Mouse (Mus musculus) spleen, adult 2 months (tissue): ENCODE measurements around the gene Htr1a.

ENCODE experiments used
- CTCF ChIP-seq: fragments of 200-500 bp; IDR thresholded peaks from 2 replicates; pipeline ENCODE4 v1.5.1; 2011; ENCODE audit warnings: mild to moderate bottlenecking, inconsistent platforms; ENCODE audit not compliant: insufficient read depth, insufficient read length, insufficient replicate concordance; ENCODE audit errors: extremely low read depth
- POLR2A ChIP-seq: fragments of 200-500 bp; IDR thresholded peaks from 2 replicates; pipeline ENCODE4 v1.6.1; 2011; ENCODE audit warnings: low read depth, low read length, inconsistent platforms

- TF ChIP-seq CTCF: no peak
- TF ChIP-seq POLR2A: no peak
These were observed 8.1 kb downstream of the Htr1a start for GRCm38 (mm10) chr13:105451536-105451935.
